Mouse (Mus musculus): ENCODE measurements around the gene Dusp22.

DNA sequence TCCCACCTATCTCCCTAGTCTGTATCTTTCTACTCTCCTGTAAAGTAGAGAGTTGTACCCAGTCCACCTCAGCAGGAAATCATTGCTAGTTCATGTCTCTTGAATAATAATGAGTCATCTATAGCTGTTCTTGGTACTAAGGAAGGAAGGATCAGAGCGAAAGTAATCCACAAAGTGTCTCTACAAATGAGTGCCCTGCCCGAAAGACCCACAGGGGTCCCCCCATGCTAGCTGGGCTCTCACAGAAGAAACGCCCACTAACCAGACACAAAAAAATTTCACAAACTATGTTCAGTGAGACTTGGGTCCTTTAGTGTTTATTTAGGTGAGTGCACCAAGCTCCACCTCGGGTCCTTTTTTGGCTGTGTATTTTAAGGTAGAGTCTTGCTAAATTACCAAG lies 94.3 kb downstream of the Dusp22 start:
- no peak for TF ChIP-seq CTCF (IDR thresholded peaks at IDR 0.05; ENCODE audit: low read depth, low read length)
- no peak for TF ChIP-seq POLR2A (IDR thresholded peaks at IDR 0.05; ENCODE audit: borderline replicate concordance, low read depth, low read length)
